Comparison of ENCODE assay signal across 12 mouse cellular contexts in the genomic region with DNA sequence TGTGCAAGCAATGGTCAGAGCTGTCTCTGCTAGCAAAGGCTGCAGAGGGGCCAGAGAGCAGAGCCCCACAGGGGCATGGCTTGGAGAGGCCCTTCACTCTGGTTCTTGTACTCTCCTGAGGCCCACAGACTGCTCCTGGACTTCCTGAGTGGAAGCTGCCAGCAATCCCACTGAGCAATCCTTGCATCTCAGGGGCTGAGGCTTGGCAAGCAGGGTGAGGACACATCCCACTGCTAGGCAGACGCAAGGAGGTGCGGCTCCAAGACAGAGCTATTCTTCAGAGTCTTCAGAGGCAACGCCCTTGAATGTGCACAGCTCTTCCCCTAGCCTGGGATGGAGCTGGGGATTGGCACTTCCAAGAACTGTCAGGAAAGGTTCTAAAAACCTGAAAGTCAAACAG.
DNase-seq lines count a peak whose midpoint lies in the region; ATAC-seq lines count a peak whose summit lies in the region.
"Had no signal": no experiment of that assay in that cellular context is flagged by ENCODE, and none has a peak within 500 bp of the region (broad histone marks: within the 10 kb centered on the region; RNA-seq: fewer than 3 reads in every experiment).

No protein-coding gene starts in this region.

- peaks cover 18 to 37% of the 10 kb centered on the region in 2 experiments for H3K4me1 ChIP-seq in heart, embryonic 14.5 days (ENCODE audit: control insufficient read depth in 2 of 2, insufficient read depth in 2 of 2, low read length in 2 of 2)
- peaks cover 48% of the 10 kb centered on the region for H3K4me1 ChIP-seq in heart, embryonic 10.5 days
- H3K4me1 ChIP-seq in midbrain, embryonic 10.5 days, result peaks cover 51% of the 10 kb centered on the region
- peaks cover 10% of the 10 kb centered on the region for H3K4me1 ChIP-seq in midbrain, embryonic 15.5 days
- H3K4me1 ChIP-seq in stomach, embryonic 15.5 days, result peaks cover 53% of the 10 kb centered on the region

- H3K4me2 ChIP-seq in heart, embryonic 14.5 days (ENCODE audit: low read length), result no peak overlapping the region
- H3K4me2 ChIP-seq in midbrain, embryonic 15.5 days, result no peak overlapping the region
- H3K4me2 ChIP-seq in stomach, embryonic 15.5 days, result no peak overlapping the region
- H3K4me2 ChIP-seq: limb, embryonic 13.5 days had no signal

- peaks cover 55% of the 10 kb centered on the region for H3K36me3 ChIP-seq in heart, embryonic 14.5 days (ENCODE audit: control insufficient read depth, insufficient read depth, low read length)
- peaks cover 46% of the 10 kb centered on the region for H3K36me3 ChIP-seq in heart, embryonic 10.5 days
- peaks cover 6% of the 10 kb centered on the region; the same call in 1 of the 2 replicates for H3K36me3 ChIP-seq in midbrain, embryonic 10.5 days
- H3K36me3 ChIP-seq in midbrain, embryonic 15.5 days (replicated peaks), result no peaks in the 10 kb centered on the region
- peaks cover 18% of the 10 kb centered on the region for H3K36me3 ChIP-seq in stomach, embryonic 15.5 days

- DNase-seq in heart, embryonic 10.5 days (ENCODE audit: low spot score), result no peak
- DNase-seq in midbrain, embryonic 10.5 days (ENCODE audit: low spot score), result no peak
- peak; percentile 54 for DNase-seq in gastrocnemius, postnatal 25 days
- DNase-seq in thymus, postnatal 0 days (ENCODE audit: low spot score), result no peak
- DNase-seq in T-cell, adult 2 months (ENCODE audit: low spot score), result no peak
- DNase-seq: adrenal gland, postnatal 25 days; kidney, adult 18-20 months; lung, adult 2 months had no signal

- no peaks in the 10 kb centered on the region for H3K9me3 ChIP-seq in heart, embryonic 14.5 days (ENCODE audit: control insufficient read depth, low read length)
- H3K9me3 ChIP-seq in heart, embryonic 10.5 days, result no peaks in the 10 kb centered on the region
- no peaks in the 10 kb centered on the region for H3K9me3 ChIP-seq in midbrain, embryonic 10.5 days (replicated peaks)
- H3K9me3 ChIP-seq in midbrain, embryonic 15.5 days, result no peaks in the 10 kb centered on the region
- no peaks in the 10 kb centered on the region for H3K9me3 ChIP-seq in stomach, embryonic 15.5 days
- H3K9me3 ChIP-seq: limb, embryonic 13.5 days had no signal

- H3K27ac ChIP-seq in heart, embryonic 14.5 days (replicated peaks in 1 of 2; ENCODE audit: control insufficient read depth in 1 of 2, insufficient read depth in 1 of 2, low read depth in 2 of 2, low read length in 2 of 2), result no peak overlapping the region
- no peak overlapping the region for H3K27ac ChIP-seq in heart, embryonic 10.5 days
- peak overlapping the region; percentile 70; the same call in 1 of the 2 replicates for H3K27ac ChIP-seq in midbrain, embryonic 10.5 days (replicated peaks)
- H3K27ac ChIP-seq in midbrain, embryonic 15.5 days, result no peak overlapping the region
- H3K27ac ChIP-seq in stomach, embryonic 15.5 days, result peak overlapping the region; percentile 67

- no peak overlapping the region for H3K4me3 ChIP-seq in heart, embryonic 14.5 days (ENCODE audit: control insufficient read depth in 1 of 2, insufficient read depth in 1 of 2, low read depth in 1 of 2, low read length in 2 of 2)
- no peak overlapping the region for H3K4me3 ChIP-seq in heart, embryonic 10.5 days
- H3K4me3 ChIP-seq in midbrain, embryonic 10.5 days, result no peak overlapping the region
- H3K4me3 ChIP-seq in midbrain, embryonic 15.5 days, result no peak overlapping the region
- H3K4me3 ChIP-seq in stomach, embryonic 15.5 days (replicated peaks), result no peak overlapping the region
- H3K4me3 ChIP-seq: limb, embryonic 13.5 days had no signal

- 0 out of 2 replicates have a peak overlapping the region, but pooled peaks have one; percentile 8 for H3K9ac ChIP-seq in heart, embryonic 14.5 days (ENCODE audit: low read length)
- no peak overlapping the region for H3K9ac ChIP-seq in midbrain, embryonic 15.5 days
- H3K9ac ChIP-seq in stomach, embryonic 15.5 days, result no peak overlapping the region
- H3K9ac ChIP-seq: limb, embryonic 13.5 days had no signal

- H3K27me3 ChIP-seq in heart, embryonic 14.5 days (ENCODE audit: control insufficient read depth, insufficient read depth, low read length), result no peaks in the 10 kb centered on the region
- no peaks in the 10 kb centered on the region for H3K27me3 ChIP-seq in heart, embryonic 10.5 days (ENCODE audit: insufficient read depth, poor library complexity, severe bottlenecking)
- no peaks in the 10 kb centered on the region for H3K27me3 ChIP-seq in midbrain, embryonic 10.5 days (ENCODE audit: low read depth, poor library complexity, severe bottlenecking)
- no peaks in the 10 kb centered on the region for H3K27me3 ChIP-seq in midbrain, embryonic 15.5 days (replicated peaks)
- no peaks in the 10 kb centered on the region for H3K27me3 ChIP-seq in stomach, embryonic 15.5 days (replicated peaks)
- H3K27me3 ChIP-seq: limb, embryonic 13.5 days had no signal

- 75% methylated on average over 3 of the region's 3 CpGs for WGBS in heart, embryonic 14.5 days
- 79% methylated on average over 3 of the region's 3 CpGs for WGBS in heart, embryonic 10.5 days
- WGBS in midbrain, embryonic 10.5 days, result 87% methylated on average over 3 of the region's 3 CpGs
- WGBS in midbrain, embryonic 15.5 days, result 69% methylated on average over 3 of the region's 3 CpGs
- 46% methylated on average over 3 of the region's 3 CpGs for WGBS in stomach, embryonic 15.5 days

- ATAC-seq in heart, embryonic 14.5 days (ENCODE audit: insufficient number of reproducible peaks, insufficient read depth, low FRiP score, low read depth), result no peak
- ATAC-seq in midbrain, embryonic 15.5 days (replicated peaks), result no peak
- no peak for ATAC-seq in stomach, embryonic 15.5 days (ENCODE audit: insufficient read depth, low FRiP score, low read depth)

Comparison
In these comparisons a context has a peak if more than half of its experiments do, and no peak if none do; other contexts are left out.
1. H3K27ac ChIP-seq: peak in midbrain, embryonic 10.5 days (single experiment) and stomach, embryonic 15.5 days (single experiment); none in heart, embryonic 14.5 days (0 of 2), heart, embryonic 10.5 days (single experiment) and midbrain, embryonic 15.5 days (single experiment).